Mouse (Mus musculus): ENCODE results near the gene Lyl1.

Gene Lyl1

DNA sequence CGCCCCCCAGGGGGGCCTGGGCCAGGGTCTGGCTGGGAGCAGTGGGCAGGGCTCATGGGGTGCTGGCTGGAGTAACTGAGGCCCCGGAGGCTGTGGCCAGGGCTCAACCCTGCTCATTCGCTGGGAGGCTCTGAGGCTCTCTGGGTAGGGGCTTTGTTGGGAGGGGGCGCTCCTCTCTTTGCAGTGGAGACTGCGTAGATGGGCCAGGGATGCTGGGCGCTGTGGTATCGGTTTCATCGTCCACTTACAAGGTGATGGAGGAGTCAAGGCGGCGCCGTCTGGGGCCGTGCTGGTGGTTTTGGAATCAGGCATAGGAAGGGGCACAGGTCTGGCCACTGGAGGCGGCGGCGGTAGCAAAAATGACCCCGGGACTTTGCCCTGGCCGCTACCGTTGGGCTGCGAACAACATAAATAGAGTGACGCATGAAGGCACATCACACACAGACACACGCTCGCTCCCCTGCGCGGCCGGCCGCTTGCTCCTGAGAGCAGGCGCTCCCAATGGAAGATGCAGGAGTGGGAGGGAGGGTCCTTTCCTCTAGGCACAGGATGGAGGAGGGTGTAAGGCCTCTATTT lies 14.7 kb downstream of the Lyl1 start:
- in situ Hi-C loops (cut with MboI; ENCODE audit: unreplicated experiment in 2 of 2), result loop anchor here (5.0 to 10.0 kb wide), 4 partner anchors 81 to 189 kb away; partner anchors contain the start of genes Dnase2a (in 1 of the 2) and Klf1 (in 1 of the 2)

DNA sequence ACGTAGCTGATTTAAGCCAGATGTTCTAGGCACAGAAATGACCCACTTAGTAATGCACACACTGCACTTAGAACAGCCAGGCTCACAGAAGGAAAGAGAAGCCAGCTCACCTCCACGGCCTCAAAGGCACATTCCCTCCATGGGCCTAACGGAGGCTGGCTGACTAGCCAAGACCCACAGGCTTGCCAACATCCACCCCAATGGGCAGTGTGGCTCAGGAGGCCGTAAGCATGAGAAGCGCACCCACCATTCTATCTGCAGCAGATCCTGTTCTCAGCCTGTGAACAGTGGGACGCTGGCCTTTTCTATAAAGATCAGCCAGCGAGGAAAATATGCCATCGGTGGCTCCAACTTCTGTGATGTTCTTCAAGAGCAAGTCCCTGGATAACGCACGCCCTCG lies 15.5 kb downstream of the Lyl1 start:
- in situ Hi-C loops (cut with MboI; ENCODE audit: unreplicated experiment in 2 of 2), result loop anchor here (5.0 to 10.0 kb wide), 4 partner anchors 81 to 188 kb away; partner anchors contain the start of genes Dnase2a (in 1 of the 2) and Klf1 (in 1 of the 2)

DNA sequence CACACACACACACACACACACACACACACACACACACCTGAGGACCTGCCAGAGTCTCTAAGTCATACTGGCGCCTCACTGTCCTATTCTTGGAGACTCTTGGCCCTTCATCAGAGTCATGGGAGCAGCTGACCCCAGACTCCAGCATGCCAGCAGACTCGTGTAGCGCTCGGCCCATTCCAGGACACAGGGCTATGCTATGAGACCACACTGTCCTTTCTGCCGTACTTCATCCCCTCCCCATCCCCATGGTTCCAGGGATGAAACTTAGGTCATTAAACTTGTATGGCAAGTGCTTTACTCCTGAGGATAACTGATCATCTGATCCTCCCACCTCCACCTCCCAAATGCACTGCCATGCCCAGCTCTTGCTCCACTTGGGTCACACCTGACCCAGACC lies 17.2 kb downstream of the Lyl1 start:
- in situ Hi-C loops (cut with MboI; ENCODE audit: unreplicated experiment in 2 of 2), result loop anchor here (5.0 to 10.0 kb wide), 4 partner anchors 79 to 186 kb away; partner anchors contain the start of genes Dnase2a (in 1 of the 2) and Klf1 (in 1 of the 2)

DNA sequence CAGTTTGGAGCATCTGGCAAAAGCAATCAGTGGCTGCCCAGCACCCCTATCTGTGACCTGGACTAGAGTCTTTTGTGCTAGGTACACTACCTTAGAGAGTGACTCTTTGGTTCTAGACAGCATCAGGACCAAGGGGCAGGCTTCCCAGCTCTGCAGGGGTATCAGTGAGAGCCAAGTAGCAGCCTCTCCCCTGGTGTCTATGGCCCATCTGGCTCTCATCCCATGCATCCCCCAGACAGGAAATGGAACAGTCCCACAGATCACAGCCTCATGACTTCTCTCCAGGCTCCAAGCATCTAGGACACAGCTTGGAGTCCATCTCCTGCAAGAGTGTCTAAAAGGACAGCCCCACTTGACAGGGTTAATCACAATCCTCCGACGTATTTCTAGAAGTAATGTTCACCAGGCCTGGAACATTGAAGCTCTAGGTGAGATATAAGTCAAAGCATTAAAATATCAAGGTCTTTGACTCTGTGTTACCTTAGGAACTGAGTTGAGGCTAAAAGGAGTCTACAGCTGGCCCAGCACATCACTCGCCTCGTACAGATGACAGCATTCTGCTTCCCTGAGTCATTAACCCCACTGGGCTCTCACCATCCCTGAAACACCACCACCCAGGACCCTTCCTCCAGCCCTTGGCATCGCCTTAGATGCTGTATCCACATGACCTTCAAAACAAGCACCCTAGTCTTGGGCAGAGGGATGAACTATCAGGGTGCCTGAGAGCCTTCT lies 17.9 kb downstream of the Lyl1 start:
- in situ Hi-C loops (cut with MboI; ENCODE audit: unreplicated experiment in 2 of 2), result loop anchor here (5.0 to 10.0 kb wide), 4 partner anchors 78 to 186 kb away; partner anchors contain the start of genes Dnase2a (in 1 of the 2) and Klf1 (in 1 of the 2)

DNA sequence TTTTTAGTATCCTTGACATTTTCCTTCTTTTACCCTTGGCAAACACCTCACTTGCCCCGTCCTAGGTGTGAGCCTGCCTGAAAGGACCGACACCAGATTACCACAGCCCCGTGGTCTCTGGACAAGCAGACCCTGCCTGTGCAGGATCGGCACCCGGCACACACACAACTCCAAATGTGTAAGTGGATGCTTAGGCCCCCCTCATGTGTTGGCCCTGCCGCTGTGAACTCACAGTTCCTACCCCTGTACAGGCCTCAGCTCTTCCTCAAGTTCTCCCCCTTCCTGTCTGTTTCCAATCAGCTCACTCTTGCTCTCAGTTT lies 21.2 kb downstream of the Lyl1 start:
- in situ Hi-C loops (cut with MboI; ENCODE audit: unreplicated experiment in 2 of 2), result no loop called here

GRCm38 (mm10) chr8:84722850-84723570 lies 21.8 kb downstream of the Lyl1 start, which contains the start of gene G430095P16Rik:
TSS of gene G430095P16Rik (plus strand) at chr8:84723007.
- in situ Hi-C loops (cut with MboI; ENCODE audit: unreplicated experiment in 2 of 2), result no loop called here

DNA sequence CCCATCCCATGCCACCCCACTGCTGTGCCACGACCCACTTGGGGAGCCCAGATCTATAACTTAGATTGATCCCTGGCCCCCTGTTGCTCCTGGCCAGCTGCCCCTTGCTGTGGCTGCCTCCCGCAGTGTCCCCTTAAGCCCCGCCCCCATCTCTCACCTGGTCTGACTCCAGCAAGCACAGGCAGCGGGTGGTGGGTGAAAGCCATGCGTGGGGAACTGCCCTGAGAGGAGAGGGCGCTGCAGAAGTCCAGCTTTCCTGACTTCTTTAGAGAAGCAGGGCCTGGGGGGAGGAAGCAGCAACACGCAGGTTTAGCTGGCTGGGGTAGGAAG lies 22.3 kb downstream of the Lyl1 start:
- in situ Hi-C loops (cut with MboI; ENCODE audit: unreplicated experiment in 2 of 2), result no loop called here

DNA sequence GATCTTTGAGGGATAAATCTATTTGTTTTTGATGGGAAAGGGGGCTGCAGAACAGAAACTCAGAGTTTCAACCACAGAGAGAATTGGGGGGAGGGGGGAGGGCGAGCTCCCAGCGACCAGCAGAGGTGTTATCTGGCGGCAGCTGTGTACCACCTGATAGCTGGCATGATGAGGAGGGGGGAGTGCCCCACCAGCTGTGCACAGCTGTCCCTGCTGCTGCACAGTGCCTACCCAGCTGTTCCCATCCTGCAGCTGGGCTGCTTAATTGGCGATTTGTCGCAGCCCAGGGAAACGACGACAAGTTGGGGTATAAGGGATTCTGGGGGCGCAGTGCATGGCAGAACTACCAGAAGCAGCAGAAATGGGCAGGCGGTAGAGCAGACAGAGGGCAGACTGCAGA lies 23.4 kb downstream of the Lyl1 start:
- in situ Hi-C loops (cut with MboI; ENCODE audit: unreplicated experiment in 2 of 2), result no loop called here

DNA sequence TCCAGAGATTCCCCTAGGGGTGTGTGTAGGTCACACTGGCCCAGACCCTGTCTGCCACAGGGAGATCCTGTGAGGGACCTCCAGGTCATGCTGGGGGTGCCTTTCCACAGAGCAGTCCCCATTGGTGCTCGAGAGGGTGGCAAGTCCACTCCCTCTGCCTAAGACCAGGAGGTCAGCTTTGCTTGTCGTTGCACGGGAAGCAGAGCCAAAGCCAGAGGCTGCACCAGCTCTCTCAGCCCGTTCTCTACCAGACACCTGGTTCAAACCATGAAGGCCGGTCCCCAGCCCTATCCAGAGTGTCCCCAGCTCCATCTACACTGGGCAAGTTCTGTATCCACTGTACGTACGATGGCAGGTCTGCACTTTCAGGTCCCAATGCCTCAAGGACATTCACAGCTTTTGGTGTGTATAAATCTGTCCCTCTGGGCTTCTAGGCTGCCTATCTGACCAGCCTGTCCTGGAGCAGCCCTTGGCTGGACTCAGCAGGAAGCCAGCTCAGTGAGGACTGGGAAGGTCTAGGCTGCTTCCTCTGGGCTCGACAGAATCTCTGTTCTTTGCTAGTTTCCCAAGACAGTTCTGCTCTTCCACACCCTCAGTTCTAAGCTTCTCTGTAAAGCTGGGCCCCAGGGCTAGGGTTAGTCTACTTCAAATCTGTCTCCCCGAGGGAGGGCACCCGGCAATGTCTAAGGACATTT lies 24.1 kb downstream of the Lyl1 start:
- in situ Hi-C loops (cut with MboI; ENCODE audit: unreplicated experiment in 2 of 2), result no loop called here

DNA sequence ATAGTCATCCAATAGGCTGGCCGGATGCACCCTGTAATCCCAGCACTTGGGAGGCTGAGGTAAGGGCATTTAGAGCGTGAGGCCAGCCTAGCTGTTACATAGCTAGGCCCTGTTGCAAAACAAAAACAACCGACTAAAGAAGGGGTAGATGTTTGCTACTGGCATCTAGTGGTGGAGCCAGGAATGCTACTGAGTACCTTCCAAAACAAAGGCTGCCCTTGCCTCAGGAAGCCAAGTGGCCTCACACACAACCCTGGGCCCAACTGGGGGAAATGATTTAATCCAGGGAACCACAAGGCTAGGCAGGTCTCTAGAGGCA lies 24.6 kb downstream of the Lyl1 start:
- in situ Hi-C loops (cut with MboI; ENCODE audit: unreplicated experiment in 2 of 2), result no loop called here

DNA sequence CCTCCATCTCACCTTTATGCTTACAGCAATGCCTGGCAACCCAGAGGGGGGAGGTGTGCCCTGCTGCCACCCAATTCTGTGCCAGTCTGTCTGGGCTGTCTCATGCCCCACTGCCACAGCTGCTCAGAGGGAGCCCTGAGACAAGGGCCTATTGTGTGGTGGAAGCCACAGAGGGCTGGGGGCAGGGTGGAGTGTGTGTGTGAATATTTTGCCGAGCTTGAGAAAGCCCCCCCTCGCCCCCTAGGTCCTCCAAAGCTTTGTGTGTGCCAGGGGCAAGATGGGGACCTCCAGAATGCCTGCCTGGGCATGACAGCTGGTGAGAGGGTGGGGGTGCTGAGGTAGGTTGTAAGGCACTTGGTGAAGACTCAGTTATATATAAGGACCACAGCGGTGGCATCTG lies 27.2 kb downstream of the Lyl1 start:
- in situ Hi-C loops (cut with MboI; ENCODE audit: unreplicated experiment in 2 of 2), result no loop called here

DNA sequence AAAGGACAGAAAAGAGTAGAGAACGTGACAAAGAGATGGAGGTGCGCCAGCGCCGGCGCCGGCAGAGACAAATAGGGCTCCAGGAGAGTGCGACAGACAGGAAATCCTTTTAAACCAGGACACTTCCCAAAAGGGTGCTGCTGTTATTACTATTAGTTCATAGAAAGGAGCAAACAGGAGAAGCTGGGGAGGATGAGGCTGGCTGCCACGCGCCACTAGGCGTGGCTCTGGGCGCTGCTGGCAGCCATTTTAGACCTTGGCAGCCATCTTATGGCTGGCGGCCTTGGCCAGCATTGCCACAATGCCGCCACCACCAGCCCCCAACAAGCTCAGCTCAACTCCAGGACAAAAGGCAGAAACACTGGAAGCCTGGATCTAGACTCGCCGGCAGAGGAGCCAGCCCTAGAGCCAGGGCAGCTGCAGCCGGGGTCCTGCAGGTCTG lies 28.7 kb downstream of the Lyl1 start:
- in situ Hi-C loops (cut with MboI; ENCODE audit: unreplicated experiment in 2 of 2), result no loop called here

- in situ Hi-C loops (cut with MboI; ENCODE audit: unreplicated experiment in 2 of 2), result no loop called here
These were observed 29.5 kb downstream of the Lyl1 start for GRCm38 (mm10) chr8:84730541-84731370.

DNA sequence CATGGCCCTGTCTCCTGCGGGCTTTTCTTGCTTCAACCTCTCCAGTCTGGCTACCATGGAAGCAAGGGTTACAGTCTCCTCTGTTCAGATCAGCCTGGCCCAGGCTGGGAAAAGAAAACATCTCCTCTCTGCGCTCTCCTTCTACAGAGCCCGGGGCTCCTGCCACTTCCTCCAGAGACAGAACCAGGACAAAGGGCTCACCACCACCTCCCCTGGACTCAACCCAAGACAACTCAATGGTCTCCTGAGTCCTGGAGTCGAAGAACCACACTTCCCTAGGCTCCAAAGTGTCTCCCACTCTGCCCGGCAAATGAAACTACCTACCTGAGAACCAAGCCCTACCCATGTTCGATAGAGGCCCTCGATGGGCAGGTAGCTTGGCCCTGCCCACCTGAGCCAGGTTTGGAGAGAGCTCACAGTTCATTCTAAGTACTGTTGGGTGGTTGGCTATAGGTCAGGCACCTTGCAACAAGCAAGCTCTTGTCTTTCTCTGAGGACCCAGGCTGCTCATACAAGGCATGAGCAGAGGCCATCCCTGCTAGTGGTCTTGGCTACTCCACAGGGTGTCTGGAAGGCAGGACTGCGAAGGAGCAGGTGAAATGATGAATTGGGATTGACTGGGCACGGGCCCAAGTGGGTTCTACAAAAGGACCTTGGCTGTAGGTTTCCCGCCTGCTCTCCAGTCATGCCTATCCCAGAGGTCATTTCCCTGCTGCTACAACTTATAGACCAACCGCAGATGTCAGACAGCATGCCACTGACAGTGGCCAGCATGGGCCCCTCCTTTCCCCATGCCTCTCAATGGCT lies 30.3 kb downstream of the Lyl1 start:
- in situ Hi-C loops (cut with MboI; ENCODE audit: unreplicated experiment in 2 of 2), result no loop called here

DNA sequence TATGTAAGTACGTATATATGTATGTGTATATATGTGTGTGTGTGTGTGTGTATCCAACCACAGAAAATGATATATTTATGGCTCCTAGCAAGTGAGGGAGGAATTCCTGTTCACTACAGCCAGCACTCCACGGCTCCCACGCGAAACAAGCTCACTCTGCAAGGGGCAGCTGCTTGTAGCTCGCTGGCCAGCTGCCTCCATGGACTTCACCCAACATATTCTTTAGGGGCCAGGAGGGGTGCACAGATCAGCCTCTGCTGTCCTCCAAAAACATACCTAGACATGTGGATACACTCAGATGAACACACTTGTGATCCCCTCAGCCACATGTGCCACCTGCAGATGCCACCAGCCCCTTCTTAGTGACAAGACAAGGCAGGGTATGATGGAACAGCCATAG lies 31.3 kb downstream of the Lyl1 start:
- in situ Hi-C loops (cut with MboI; ENCODE audit: unreplicated experiment in 2 of 2), result no loop called here

- in situ Hi-C loops (cut with MboI; ENCODE audit: unreplicated experiment in 2 of 2), result no loop called here
These were observed 31.7 kb downstream of the Lyl1 start for GRCm38 (mm10) chr8:84732996-84733395.

GRCm38 (mm10) chr8:84733959-84734358 lies 32.7 kb downstream of the Lyl1 start:
- in situ Hi-C loops (cut with MboI; ENCODE audit: unreplicated experiment in 2 of 2), result no loop called here

GRCm38 (mm10) chr8:84734680-84735079 lies 33.4 kb downstream of the Lyl1 start:
- in situ Hi-C loops (cut with MboI; ENCODE audit: unreplicated experiment in 2 of 2), result loop anchor here in 1 of 2 experiments (5.0 kb wide), 1 partner anchor 78 kb away; no protein-coding TSS in a partner anchor

GRCm38 (mm10) chr8:84735597-84735996 lies 34.3 kb downstream of the Lyl1 start:
- in situ Hi-C loops (cut with MboI; ENCODE audit: unreplicated experiment in 2 of 2), result loop anchor here in 1 of 2 experiments (5.0 kb wide), 1 partner anchor 77 kb away; no protein-coding TSS in a partner anchor
